Mouse (Mus musculus) testis, postnatal 10 days (tissue): ENCODE data around the gene Ptpn14.

Source experiments
- DNase-seq: peaks from one replicate; pipeline ENCODE4 v3.0.0; 2021; ENCODE audit warnings: low spot score

Ptpn14 gene

DNA sequence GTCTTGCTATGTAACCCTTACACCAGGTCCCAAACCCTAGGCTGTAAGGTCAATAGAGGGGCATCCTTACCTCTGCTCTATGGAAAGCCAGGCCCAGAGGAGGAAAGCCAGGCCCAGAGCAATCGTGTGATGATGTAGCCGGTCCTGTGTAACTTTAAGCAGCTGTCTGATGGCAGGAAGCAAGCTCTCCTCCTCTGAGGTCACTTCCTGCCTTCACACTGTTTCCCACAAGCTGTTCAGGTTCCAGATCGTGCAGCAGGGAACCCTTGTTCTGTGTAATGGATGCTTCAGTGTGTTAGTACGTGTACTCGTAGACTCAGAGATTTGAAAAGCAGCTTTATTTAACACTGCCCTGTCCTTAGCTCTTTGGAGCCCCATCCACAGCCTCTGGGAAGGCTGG lies 139.0 kb downstream of the Ptpn14 start:
- DNase-seq: no peak

GRCm38 (mm10) chr1:189867497-189867896 lies 139.4 kb downstream of the Ptpn14 start:
- DNase-seq: peak; percentile 57

DNA sequence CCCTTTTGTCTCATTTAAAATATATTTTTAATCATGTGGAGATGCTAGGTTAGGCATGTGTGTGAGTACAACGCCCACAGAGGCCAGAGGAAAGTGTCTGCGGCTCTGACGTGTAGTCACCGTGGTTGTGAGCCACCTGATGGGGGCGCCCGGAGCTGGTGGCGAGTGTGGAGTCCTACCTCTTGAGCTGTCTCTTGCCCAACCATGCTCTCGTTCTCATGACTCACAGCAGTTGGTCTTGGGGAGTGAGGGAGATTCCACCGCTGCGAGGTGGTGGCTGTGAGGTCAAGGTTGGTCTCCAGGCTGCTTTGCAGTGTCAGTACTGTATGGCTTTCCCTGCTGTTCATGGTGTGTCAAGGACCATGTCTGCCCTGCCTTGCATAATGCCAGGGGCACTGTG lies 140.0 kb downstream of the Ptpn14 start:
- DNase-seq: no peak

- DNase-seq: peak; percentile 72
These were observed 141.7 kb downstream of the Ptpn14 start for GRCm38 (mm10) chr1:189869651-189870270.

DNA sequence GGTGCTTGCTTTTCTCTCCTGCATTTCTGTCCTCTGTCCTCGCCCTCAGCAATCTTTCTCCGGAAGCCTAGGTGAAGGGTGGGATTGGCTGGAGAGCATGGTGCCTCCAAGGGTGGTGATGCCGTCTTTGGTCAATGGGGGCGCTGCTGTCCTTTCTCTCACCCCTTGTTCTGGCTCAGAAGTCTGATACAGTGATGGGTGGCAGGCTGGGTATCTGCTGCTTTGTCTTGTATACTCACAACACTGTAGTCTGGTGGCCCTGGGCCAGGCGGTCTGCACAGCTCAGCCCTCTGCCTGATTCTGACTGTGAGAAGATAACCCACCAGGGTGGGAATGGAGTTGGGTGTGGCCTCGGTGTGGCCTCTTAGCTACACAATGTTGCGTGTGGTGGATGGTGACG lies 142.5 kb downstream of the Ptpn14 start:
- DNase-seq: no peak

GRCm38 (mm10) chr1:189871625-189872024 lies 143.6 kb downstream of the Ptpn14 start:
- DNase-seq: no peak

DNA sequence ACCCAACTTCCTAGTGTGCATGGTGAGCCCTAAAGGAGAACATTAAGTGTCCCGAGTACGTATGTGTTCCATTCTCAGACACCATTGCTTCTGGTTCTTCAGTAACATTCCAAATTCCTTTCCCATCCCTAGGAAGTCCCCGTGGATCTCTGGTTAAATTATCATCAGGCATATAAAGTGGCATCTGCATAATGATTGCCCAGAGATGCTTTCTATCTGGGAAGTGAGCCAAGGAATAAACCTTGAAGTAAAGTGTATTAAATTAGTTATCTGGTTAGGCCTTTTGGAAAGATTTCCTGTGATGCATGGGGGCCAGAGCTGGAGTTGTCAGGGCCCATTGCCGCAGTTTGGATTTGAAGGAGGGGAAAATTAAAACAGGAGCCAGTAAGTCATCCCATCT lies 144.0 kb downstream of the Ptpn14 start:
- DNase-seq: no peak

DNA sequence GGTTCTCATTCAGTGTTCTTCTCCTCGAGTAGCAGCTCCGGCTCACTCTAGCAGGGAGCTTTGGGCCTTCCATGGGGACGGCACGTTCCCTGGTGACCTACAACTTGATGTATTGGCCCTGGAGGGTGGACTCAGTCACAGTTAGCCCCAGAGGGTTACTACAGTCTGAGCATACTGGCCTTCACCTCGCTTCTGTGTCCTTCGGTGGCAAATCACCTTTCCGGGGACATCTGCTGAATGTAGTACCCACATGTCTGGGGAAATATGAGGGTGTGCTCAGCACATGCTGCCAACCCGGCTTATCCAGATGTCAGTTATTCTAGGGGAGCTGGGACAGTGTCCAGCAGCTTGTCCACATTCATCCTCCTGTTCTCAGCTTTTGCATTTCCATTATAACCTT lies 145.5 kb downstream of the Ptpn14 start:
- no peak for DNase-seq

- no peak for DNase-seq
These were observed 147.4 kb downstream of the Ptpn14 start for GRCm38 (mm10) chr1:189875439-189875861.

- DNase-seq: no peak
These were observed 148.1 kb downstream of the Ptpn14 start for GRCm38 (mm10) chr1:189876162-189876561.

DNA sequence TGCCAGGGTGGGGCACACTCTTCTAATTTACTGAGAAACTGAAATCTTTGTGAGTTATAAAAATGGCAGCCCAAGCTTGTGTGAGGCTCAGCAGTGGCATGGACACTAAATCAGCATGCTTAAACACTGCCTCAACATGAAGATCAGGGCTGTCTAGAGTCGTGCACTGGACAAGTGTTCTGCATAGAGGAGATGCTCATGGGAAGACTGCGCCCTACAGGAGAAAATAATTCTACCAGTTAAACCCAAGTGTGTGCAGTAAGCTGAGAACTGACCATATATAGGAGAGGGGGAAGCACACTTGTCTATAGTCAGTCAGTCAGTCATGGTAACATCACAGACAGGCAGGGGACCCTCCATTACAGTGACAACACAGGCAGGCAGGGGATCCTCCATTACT lies 151.1 kb downstream of the Ptpn14 start:
- DNase-seq: no peak

DNA sequence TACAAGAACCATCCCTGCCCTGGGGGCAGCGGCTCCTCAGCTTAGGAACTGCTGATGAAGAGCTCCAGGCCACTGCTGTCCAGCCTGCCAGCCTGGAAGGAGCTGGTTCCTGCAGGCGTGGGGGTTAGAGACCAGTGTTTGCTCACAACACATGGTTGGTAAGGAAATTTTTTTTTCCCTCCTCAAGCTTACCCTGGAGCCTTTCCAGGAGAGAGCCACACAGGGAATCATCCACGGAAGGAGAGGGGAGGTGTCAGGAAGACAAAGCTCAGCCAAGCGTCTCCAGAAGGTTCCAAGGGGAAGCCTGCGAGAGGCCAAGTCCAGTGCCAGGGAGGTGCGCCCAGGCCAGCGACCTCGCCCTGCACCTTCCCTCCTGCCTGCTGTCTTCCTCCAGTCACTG lies 151.9 kb downstream of the Ptpn14 start:
- DNase-seq: no peak

- no peak for DNase-seq
These were observed 152.7 kb downstream of the Ptpn14 start for GRCm38 (mm10) chr1:189880745-189881144.

- peak; percentile 78 for DNase-seq
These were observed 154.8 kb downstream of the Ptpn14 start for GRCm38 (mm10) chr1:189882886-189883285.

GRCm38 (mm10) chr1:189883531-189884170 lies 155.6 kb downstream of the Ptpn14 start:
- peak; percentile 88 for DNase-seq

GRCm38 (mm10) chr1:189884951-189885350 lies 156.9 kb downstream of the Ptpn14 start:
- no peak for DNase-seq

DNA sequence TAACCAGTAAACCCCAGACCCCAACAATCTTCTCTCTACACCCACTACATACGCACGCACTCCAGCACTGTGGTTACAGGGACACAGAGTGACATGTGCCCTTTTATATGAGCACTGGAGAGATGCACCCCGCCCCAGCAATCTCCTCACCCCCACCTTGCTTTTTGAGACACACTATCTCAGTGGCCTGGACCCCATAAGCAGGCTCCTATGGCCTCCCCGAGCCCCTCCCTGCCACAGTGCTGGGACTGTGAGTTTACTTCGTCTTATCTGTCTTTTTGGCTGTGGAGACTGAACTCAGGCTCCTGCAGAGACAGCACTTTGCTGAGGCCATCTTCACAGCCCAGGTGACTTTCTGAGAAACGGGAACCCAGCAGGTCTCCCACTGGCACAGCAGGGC lies 157.9 kb downstream of the Ptpn14 start:
- no peak for DNase-seq

GRCm38 (mm10) chr1:189887518-189887917 lies 159.4 kb downstream of the Ptpn14 start:
- peak; percentile 70 for DNase-seq

GRCm38 (mm10) chr1:189888749-189889148 lies 160.7 kb downstream of the Ptpn14 start:
- DNase-seq: no peak

GRCm38 (mm10) chr1:189894191-189894590 lies 166.1 kb downstream of the Ptpn14 start:
- DNase-seq: no peak

DNA sequence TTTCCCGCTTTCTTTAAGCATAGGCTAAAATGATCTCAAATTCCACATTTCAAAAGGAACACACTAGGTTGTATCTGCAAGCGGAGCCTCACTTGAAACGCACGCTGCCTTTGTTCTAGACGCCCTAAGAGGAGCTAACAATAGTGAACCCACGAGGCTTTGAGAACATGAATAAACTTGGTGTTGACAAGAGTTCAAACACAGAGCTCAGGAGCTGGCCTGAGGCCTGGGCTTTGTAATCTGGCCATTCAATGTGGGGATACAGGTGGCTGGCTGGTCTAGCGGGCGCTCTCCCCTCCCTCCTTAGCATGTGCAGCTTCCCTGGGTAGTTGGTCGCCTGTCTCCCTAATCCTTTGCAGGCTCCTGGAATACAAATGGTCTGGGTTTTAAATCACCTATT lies 169.8 kb downstream of the Ptpn14 start:
- no peak for DNase-seq

GRCm38 (mm10) chr1:189898708-189899107 lies 170.6 kb downstream of the Ptpn14 start:
- DNase-seq: no peak

DNA sequence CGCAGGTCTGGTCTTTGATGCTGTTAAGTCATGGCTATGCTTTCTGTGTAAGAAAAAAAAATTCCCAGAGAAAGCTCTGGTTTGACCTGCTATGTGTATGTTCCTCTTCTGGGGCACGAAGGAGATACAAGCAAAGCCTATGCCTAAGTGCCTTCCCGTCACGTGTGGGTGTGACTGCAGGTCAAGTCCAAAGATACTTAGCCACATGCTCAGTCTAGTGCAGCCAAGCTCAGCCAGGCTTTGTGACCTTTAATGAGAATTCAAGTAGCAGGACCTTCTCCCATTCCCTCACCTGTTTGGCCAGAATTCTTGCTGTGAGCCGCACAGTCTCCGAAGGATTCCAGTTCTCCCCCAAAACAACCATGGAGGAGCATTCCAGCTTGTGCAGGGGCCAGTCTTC lies 171.5 kb downstream of the Ptpn14 start:
- DNase-seq: no peak

- DNase-seq: no peak
These were observed 174.3 kb downstream of the Ptpn14 start for GRCm38 (mm10) chr1:189902413-189902812.
